Mouse (Mus musculus) embryonic stem cell, embryonic (primary cell): ENCODE data around the gene Rp2.
"Not testable (repeated sequence)": the region's sequence is repeated elsewhere in the genome, so short reads cannot be mapped to it uniquely, and the experiment has no call there.

Experiments
- CTCF ChIA-PET, 4 experiments: fragments of 300-600 bp in 2 of 4; fragments of 350-600 bp in 2 of 4; sonication (Branson Sonifier 250); formaldehyde crosslinking; loops; one replicate each; lab custom pipeline; 2022; ENCODE audit warnings: inconsistent platforms in 2 of 4; lab: Charles Lee
- POLR2A ChIA-PET, 4 experiments: fragments of 300-600 bp in 2 of 4; fragments of 350-600 bp in 2 of 4; sonication (Branson Sonifier 250); formaldehyde crosslinking; loops; one replicate each; lab custom pipeline; 2022; ENCODE audit warnings: antibody characterized with exemption in 4 of 4, inconsistent platforms in 1 of 4; lab: Charles Lee

Rp2 gene

DNA sequence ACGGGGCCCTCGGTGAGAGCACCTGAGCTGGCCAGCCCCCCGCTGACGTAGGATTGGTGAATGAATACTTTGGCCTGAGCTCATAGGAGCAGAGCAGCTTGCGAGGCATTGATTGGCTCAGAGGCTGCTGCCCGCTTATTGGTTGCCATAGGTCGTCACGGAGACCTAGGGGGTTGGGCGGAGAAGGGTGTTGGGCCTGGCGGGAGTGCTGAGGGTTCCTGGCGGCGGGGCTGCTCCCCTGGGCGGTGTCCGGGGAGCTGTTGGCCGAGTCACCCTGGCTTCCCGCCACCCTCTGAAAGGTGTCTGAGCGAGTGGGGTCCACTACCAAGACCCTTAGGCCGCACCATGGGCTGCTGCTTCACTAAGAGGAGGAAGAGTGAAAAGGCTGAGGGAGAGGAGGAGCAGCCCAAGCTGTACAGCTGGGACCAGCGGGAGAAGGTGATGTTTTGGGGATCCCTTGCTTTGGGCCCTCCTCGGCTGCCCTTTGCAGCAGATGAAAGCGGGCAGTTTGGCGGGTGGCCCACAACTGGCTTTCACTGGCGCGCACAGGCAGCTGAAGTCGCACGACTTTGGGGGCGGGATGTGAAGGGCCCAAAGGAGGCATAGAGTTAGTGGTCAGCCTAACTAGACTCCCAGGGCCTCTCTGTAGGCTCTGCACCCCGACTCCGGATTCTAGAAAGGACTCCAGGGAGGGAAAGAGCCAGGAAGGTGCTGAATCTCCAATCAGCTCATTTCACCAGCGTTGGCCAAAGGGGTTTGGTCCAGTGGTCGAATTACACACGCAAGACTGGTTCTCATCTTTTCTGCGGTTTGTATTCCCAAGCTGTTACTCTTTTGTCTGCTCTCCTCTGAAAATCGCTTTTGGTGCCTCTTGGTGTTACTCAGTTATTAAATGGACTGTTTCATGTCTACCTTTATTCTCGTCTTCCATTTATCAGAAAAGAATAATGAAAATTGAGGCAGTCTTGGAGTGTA is at the start of gene Rp2:
Gene Rp2, plus strand, starts transcription at position 91 of the 975 bp plus-strand sequence.
- CTCF ChIA-PET, result interaction anchor here in 2 of 4 experiments (0.6 to 2.0 kb wide), 5 partner anchors 13 to 202 kb away, joined by 3 to 9 read pairs (median 3); partner anchors contain the start of gene Jade3 (in 1 of the 2)
- POLR2A ChIA-PET, result interaction anchor here in 3 of 4 experiments (0.5 to 2.7 kb wide), 34 partner anchors 9 to 586 kb away, joined by 3 to 34 read pairs (median 4); partner anchors contain the start of genes Jade3 (in 2 of the 3), Ndufb11 (in 2 of the 3), Rbm10 (in 2 of the 3) and Slc9a7 (in 2 of the 3)

- POLR2A ChIA-PET, result no interaction called here
- CTCF ChIA-PET, result no interaction called here
These were observed 31.5 kb upstream of the Rp2 start for GRCm38 (mm10) chrX:20332756-20333155.

- CTCF ChIA-PET, result interaction anchor here in 3 of 4 experiments (0.6 to 1.8 kb wide), 16 partner anchors 10 to 245 kb away, joined by 3 to 31 read pairs (median 4); partner anchors contain the start of gene Rp2 (in 1 of the 3)
- POLR2A ChIA-PET, result interaction anchor here in 3 of 4 experiments (0.7 to 1.2 kb wide), 3 partner anchors 29 to 1098 kb away, joined by 3 to 6 read pairs (median 5); partner anchors contain the start of genes Rp2 (in 1 of the 3) and Slc9a7 (in 1 of the 3)
These were observed 28.6 kb upstream of the Rp2 start for GRCm38 (mm10) chrX:20335722-20336121.

DNA sequence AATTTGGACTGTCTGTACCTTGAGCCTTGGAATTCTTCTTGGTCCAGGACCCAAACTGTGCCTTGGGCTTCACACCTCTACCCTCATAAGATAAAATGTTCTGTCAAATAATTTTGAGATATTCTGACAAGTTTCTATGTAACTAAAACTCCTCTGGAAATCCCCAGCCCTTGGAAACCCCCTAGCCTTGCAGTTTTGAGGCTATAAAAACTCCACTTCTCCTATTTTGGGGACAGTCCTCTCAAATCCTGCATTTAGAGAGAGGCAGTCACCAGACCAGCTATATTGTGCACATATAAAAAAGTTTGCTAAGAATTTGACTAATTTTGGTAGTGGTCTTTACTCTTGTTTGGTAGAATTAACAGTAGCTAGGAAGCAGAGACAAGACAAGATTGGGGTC is 19.3 kb upstream of the Rp2 start:
- ChIA-PET CTCF (no interaction called here), POLR2A (interaction anchor here in 1 of 4 experiments (1.9 kb wide), 1 partner anchor 11 kb away, joined by 6 read pairs; no protein-coding TSS in a partner anchor)

- ChIA-PET CTCF (interaction anchor here in 3 of 4 experiments (0.6 to 1.7 kb wide), 5 partner anchors 11 to 215 kb away, joined by 3 to 4 read pairs (median 3); partner anchors contain the start of gene Rp2 (in 1 of the 3)), POLR2A (interaction anchor here in 2 of 4 experiments (0.9 to 1.9 kb wide), 3 partner anchors 9 to 81 kb away, joined by 3 to 6 read pairs (median 3); partner anchors contain the start of gene Rp2 (in 1 of the 2))
These were observed 17.9 kb upstream of the Rp2 start for GRCm38 (mm10) chrX:20346355-20346754.

- CTCF ChIA-PET, result not testable (repeated sequence)
- POLR2A ChIA-PET, result interaction anchor here in 1 of 4 experiments (1.1 kb wide), 1 partner anchor 14 kb away, joined by 3 read pairs; the partner anchor contains the start of gene Rp2
These were observed 14.0 kb upstream of the Rp2 start for GRCm38 (mm10) chrX:20350241-20350640.

GRCm38 (mm10) chrX:20355283-20355682 is 9.0 kb upstream of the Rp2 start:
- CTCF ChIA-PET, result no interaction called here
- POLR2A ChIA-PET, result interaction anchor here in 1 of 4 experiments (1.8 to 2.4 kb wide), 2 partner anchors 9 kb away, joined by 6 to 12 read pairs; partner anchors contain the start of gene Rp2

GRCm38 (mm10) chrX:20356309-20356708 is 8.0 kb upstream of the Rp2 start:
- ChIA-PET POLR2A (interaction anchor here in 3 of 4 experiments (0.6 to 2.4 kb wide), 4 partner anchors 8 to 192 kb away, joined by 3 to 12 read pairs (median 6); partner anchors contain the start of gene Rp2 (in 2 of the 3)), CTCF (no interaction called here)

- POLR2A ChIA-PET, result interaction anchor here in 1 of 4 experiments (2.1 kb wide), 1 partner anchor 10 kb away, joined by 12 read pairs; no protein-coding TSS in a partner anchor
- CTCF ChIA-PET, result no interaction called here
These were observed 1.8 kb downstream of the Rp2 start for GRCm38 (mm10) chrX:20366036-20366435.

- ChIA-PET CTCF (interaction anchor here in 1 of 4 experiments (0.6 kb wide), 1 partner anchor 24 kb away, joined by 4 read pairs; no protein-coding TSS in a partner anchor), POLR2A (interaction anchor here in 1 of 4 experiments (1.8 kb wide), 1 partner anchor 46 kb away, joined by 3 read pairs; the partner anchor contains the start of gene Jade3)
These were observed 15.2 kb downstream of the Rp2 start for GRCm38 (mm10) chrX:20379347-20380014.

DNA sequence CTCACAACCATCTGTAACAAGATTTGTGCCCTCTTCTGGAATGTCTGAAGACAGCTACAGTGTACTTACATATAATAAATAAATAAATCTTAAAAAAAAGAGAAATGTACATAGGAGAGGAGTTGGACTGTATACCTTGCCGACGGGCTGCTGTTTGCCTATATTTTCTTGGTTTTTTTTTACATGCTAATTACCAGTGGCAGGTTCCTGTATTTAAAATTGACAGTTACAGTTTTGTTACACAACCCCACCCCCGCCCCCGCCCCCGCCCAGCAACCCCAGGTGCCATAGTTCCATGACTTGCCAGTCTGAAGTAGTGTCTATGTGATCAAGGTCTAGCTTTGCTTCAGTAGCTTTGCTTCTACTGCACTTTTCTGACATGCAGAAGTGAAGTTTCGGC is 18.0 kb downstream of the Rp2 start:
- ChIA-PET POLR2A (no interaction called here), CTCF (no interaction called here)

DNA sequence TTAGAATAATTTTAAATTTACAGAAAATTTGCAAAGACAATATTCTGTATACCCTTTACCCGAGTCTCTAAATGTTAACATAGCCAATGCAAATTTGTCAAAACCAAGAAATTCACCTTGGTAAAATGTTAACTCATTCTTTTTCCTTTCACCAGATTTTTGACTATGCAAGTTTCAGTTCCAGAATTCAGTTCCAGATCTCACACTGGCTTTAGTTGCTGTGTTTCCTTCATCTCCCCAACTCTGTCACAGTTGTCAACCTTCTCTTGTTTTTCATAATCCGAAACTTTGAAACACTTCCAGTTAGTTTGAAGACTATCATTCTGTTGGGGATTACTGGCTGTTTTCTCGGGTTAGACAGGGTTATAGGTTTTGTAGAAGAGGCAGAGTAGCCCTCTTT is 22.7 kb downstream of the Rp2 start:
- POLR2A ChIA-PET, result no interaction called here
- CTCF ChIA-PET, result no interaction called here

DNA sequence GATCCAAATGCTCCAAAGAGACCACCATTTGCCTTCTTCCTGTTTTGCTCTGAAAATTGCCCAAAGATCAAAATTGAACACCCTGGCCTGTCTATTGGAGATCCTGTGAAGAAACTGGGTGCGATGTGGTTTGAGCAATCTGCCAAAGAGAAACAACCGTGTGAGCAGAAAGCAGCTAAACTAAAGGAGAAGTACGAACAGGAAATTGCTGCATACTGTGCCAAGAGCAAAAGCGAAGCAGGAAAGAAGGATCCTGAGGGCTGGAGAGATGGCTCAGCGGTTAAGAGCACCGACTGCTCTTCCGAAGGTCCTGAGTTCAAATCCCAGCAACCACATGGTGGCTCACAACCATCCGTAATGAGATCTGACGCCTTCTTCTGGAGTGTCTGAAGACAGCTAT is 27.7 kb downstream of the Rp2 start:
- POLR2A ChIA-PET, result interaction anchor here in 2 of 4 experiments (1.0 to 1.8 kb wide), 3 partner anchors 15 to 34 kb away, joined by 3 to 4 read pairs (median 4); partner anchors contain the start of genes Jade3 (in 1 of the 2) and Rp2 (in 1 of the 2)
- CTCF ChIA-PET, result not testable (repeated sequence)

DNA sequence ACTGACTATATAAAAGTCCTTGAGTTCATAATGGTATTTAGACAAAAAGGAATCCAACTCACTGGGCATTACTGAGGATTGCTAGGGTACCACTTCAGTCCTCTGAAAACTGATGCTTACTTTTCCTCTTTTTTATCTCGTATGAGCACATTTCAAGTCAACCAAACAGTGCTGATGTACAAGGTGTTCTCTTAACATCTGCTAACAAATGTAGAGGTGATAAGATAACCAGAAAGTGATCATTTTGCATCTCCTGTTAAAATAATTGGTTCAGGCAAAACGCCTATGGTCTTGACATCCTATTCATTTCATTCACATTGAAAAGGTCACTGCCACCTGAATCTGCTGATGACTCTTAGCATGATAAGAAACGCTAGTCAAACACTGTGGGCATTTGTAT is 28.7 kb downstream of the Rp2 start:
- CTCF ChIA-PET, result no interaction called here

GRCm38 (mm10) chrX:20404068-20404467 is 39.8 kb downstream of the Rp2 start:
- CTCF ChIA-PET, result interaction anchor here (0.6 to 1.0 kb wide), 10 partner anchors 8 to 95 kb away, joined by 3 to 7 read pairs (median 4); partner anchors contain the start of gene Jade3 (in 1 of the 4)
- POLR2A ChIA-PET, result interaction anchor here in 3 of 4 experiments (0.6 to 0.7 kb wide), 3 partner anchors 21 to 205 kb away, joined by 3 to 5 read pairs (median 4); partner anchors contain the start of genes Jade3 (in 1 of the 3) and Rp2 (in 1 of the 3)

More for the DNA sequence above, 28.7 kb downstream of the Rp2 start:
- POLR2A ChIA-PET, result interaction anchor here in 1 of 4 experiments (1.8 kb wide), 1 partner anchor 33 kb away, joined by 4 read pairs; the partner anchor contains the start of gene Jade3

- POLR2A ChIA-PET, result interaction anchor here in 2 of 4 experiments (0.7 to 2.3 kb wide), 5 partner anchors 12 to 19 kb away, joined by 3 to 12 read pairs (median 5); partner anchors contain the start of gene Jade3 (in 2 of the 2)
- CTCF ChIA-PET, result no interaction called here
These were observed 42.6 kb downstream of the Rp2 start for GRCm38 (mm10) chrX:20406909-20407308.

GRCm38 (mm10) chrX:20407676-20408075 is 43.4 kb downstream of the Rp2 start:
- ChIA-PET POLR2A (interaction anchor here in 3 of 4 experiments (0.8 to 2.3 kb wide), 6 partner anchors 11 to 43 kb away, joined by 3 to 12 read pairs (median 4); partner anchors contain the start of genes Jade3 (in 2 of the 3) and Rp2 (in 1 of the 3)), CTCF (no interaction called here)
